Mouse (Mus musculus): Measurements from ENCODE around the gene Aimp1. TPM values are rescaled to one million over a fixed set of nuclear protein-coding genes. Genes with fewer than 3 reads are reported as not detected.

Gene Aimp1
- total and polyA plus RNA-seq, 3 experiments, result 158 to 206 TPM; not detected in 1

GRCm38 (mm10) chr3:132683447-132684230 is 531 bp downstream of the Aimp1 start, which contains the start of gene Tbck:
TSS of gene Tbck (plus strand) at chr3:132684144.
- Histone ChIP-seq H3K9me3 (replicated peaks; ENCODE audit: insufficient read depth, low read length) (no peaks in the 10 kb centered on the region), H3K27ac (ENCODE audit: control insufficient read depth, low read depth, low read length) (peak within 1 kb of the TSS; percentile 91), H3K9ac (ENCODE audit: control insufficient read depth, low read depth, low read length, poor library complexity, severe bottlenecking) (peak within 1 kb of the TSS; percentile 91), H3K36me3 (ENCODE audit: control insufficient read depth in 1 of 2, insufficient read depth in 2 of 2, low read length in 2 of 2) (peaks cover 0 to 10% of the 10 kb centered on the region in 2 experiments; a peak in 3 of 4 replicates), H3K4me3 (ENCODE audit: control insufficient read depth in 1 of 2, insufficient read depth in 1 of 2, low read depth in 2 of 2, low read length in 2 of 2) (peak within 1 kb of the TSS; percentile 69 to 98), H3K79me2 (ENCODE audit: control insufficient read depth, insufficient read depth, low read length, poor library complexity) (peaks cover 30% of the 10 kb centered on the region), H3K27me3 (ENCODE audit: control insufficient read depth in 1 of 2, insufficient read depth in 2 of 2, low read length in 2 of 2) (no peaks in the 10 kb centered on the region), H3K4me1 (ENCODE audit: control insufficient read depth in 1 of 2, insufficient read depth in 2 of 2, low read length in 2 of 2) (peaks cover 3 to 7% of the 10 kb centered on the region in 2 experiments)
- DNase-seq (ENCODE audit: low read depth, low spot score), result peak; percentile 95
- TF ChIP-seq USF1 (IDR thresholded peaks at IDR 0.05; ENCODE audit: low read depth, low read length) (0 out of 2 replicates have a peak, but pooled peaks have one; percentile 17), USF2 (IDR thresholded peaks at IDR 0.05; ENCODE audit: borderline replicate concordance in 1 of 2, insufficient read depth in 1 of 2, low read depth in 1 of 2, low read length in 2 of 2) (no peak), NELFE (IDR thresholded peaks at IDR 0.05; ENCODE audit: low read depth, low read length) (peak; percentile 78), ZC3H11A (IDR thresholded peaks at IDR 0.05; ENCODE audit: low read depth, low read length) (0 out of 2 replicates have a peak, but pooled peaks have one; percentile 16), SIN3A (IDR thresholded peaks at IDR 0.05; ENCODE audit: low read length) (peak; percentile 95), CTCF (IDR thresholded peaks at IDR 0.05 in 2 of 3, conservative IDR thresholded peaks at IDR 0.05 in 1 of 3; ENCODE audit: control insufficient read depth in 1 of 3, insufficient read depth in 1 of 3, low read depth in 2 of 3, low read length in 3 of 3, poor library complexity in 1 of 3, severe bottlenecking in 1 of 3) (peak in 1 of 3 experiments; percentile 25; a peak in 1 of 6 replicates), GABPA (IDR thresholded peaks at IDR 0.05; ENCODE audit: low read depth, low read length) (no peak; the same call in 1 of the 2 replicates), GATA1 (IDR thresholded peaks at IDR 0.05; ENCODE audit: low read depth, low read length) (no peak), EP300 (IDR thresholded peaks at IDR 0.05; ENCODE audit: low read depth in 1 of 2, low read length in 2 of 2) (0 out of 4 replicates have a peak, but pooled peaks of 1 of the 2 experiments have one; percentile 15), POLR2AphosphoS5 (IDR thresholded peaks at IDR 0.05; ENCODE audit: borderline replicate concordance, low read depth, low read length) (no peak), MAZ (IDR thresholded peaks at IDR 0.05; ENCODE audit: low read depth, low read length) (peak; percentile 98), JUND (IDR thresholded peaks at IDR 0.05; ENCODE audit: low read depth, low read length) (no peak), MYC (IDR thresholded peaks at IDR 0.05; ENCODE audit: low read depth, low read length) (peak; percentile 25; the same call in 1 of the 2 replicates), E2F4 (IDR thresholded peaks at IDR 0.05; ENCODE audit: borderline replicate concordance, low read depth, low read length) (no peak), SMC3 (IDR thresholded peaks at IDR 0.05; ENCODE audit: low read depth, low read length) (no peak), ZNF384 (IDR thresholded peaks at IDR 0.05; ENCODE audit: low read depth, low read length) (no peak), MAX (IDR thresholded peaks at IDR 0.05; ENCODE audit: low read length) (peak; percentile 100), MYB (IDR thresholded peaks at IDR 0.05; ENCODE audit: low read depth, low read length) (no peak), TAL1 (IDR thresholded peaks at IDR 0.05; ENCODE audit: low read length) (no peak), MXI1 (IDR thresholded peaks at IDR 0.05; ENCODE audit: low read depth, low read length) (peak; percentile 85), MEF2A (IDR thresholded peaks at IDR 0.05; ENCODE audit: extremely low read depth, insufficient replicate concordance, low read depth, low read length, poor library complexity, severe bottlenecking) (no peak), POLR2A (IDR thresholded peaks at IDR 0.05; ENCODE audit: control insufficient read depth in 1 of 2, insufficient read depth in 1 of 2, low read depth in 1 of 2, low read length in 2 of 2, poor library complexity in 1 of 2) (peak; percentile 51 to 81; a peak in 3 of 4 replicates), ZMIZ1 (IDR thresholded peaks at IDR 0.05; ENCODE audit: low read depth, low read length) (0 out of 2 replicates have a peak, but pooled peaks have one; percentile 17), KAT2A (conservative IDR thresholded peaks at IDR 0.05; ENCODE audit: low read depth, low read length) (peak; percentile 91), NRF1 (IDR thresholded peaks at IDR 0.05; ENCODE audit: insufficient read depth, low read depth, low read length, poor library complexity, severe bottlenecking) (0 out of 2 replicates have a peak, but pooled peaks have one; percentile 24), BHLHE40 (IDR thresholded peaks at IDR 0.05; ENCODE audit: borderline replicate concordance, low read depth, low read length) (no peak), ETS1 (IDR thresholded peaks at IDR 0.05; ENCODE audit: low read depth, low read length) (peak; percentile 48; the same call in 1 of the 2 replicates), HCFC1 (IDR thresholded peaks at IDR 0.05; ENCODE audit: low read depth, low read length) (peak; percentile 97), ZKSCAN1 (IDR thresholded peaks at IDR 0.05; ENCODE audit: low read depth, low read length) (no peak), RCOR1 (IDR thresholded peaks at IDR 0.05; ENCODE audit: low read depth, low read length) (no peak), TCF12 (IDR thresholded peaks at IDR 0.05; ENCODE audit: low read depth, low read length) (0 out of 2 replicates have a peak, but pooled peaks have one; percentile 21), RAD21 (IDR thresholded peaks at IDR 0.05; ENCODE audit: low read depth, low read length) (no peak; the same call in 1 of the 2 replicates), CHD2 (IDR thresholded peaks at IDR 0.05; ENCODE audit: low read length) (peak; percentile 45), POLR2AphosphoS2 (IDR thresholded peaks at IDR 0.05; ENCODE audit: low read length) (peak; percentile 61), CHD1 (IDR thresholded peaks at IDR 0.05; ENCODE audit: low read depth, low read length) (no peak)

All from MEL (cell line).